Mouse (Mus musculus) MEL (cell line): ENCODE data around the gene Creg1. TPM values are rescaled to one million over a fixed set of nuclear protein-coding genes. Genes with fewer than 3 reads are reported as not detected.

Source experiments
- DNase-seq: peaks from one replicate; pipeline ENCODE4 v3.0.0; 2011; ENCODE audit warnings: low read depth, low spot score
- H3K27ac ChIP-seq: 2 replicates; pipeline ENCODE4 v1.5.1; 2012; ENCODE audit warnings: low read depth, mild to moderate bottlenecking, control low read depth, low read length, moderate library complexity; ENCODE audit not compliant: control insufficient read depth
- H3K27me3 ChIP-seq, 2 experiments: fragments of 150-350 bp in 1 of 2; sonication (generic) in 1 of 2; 2 replicates each; pipeline ENCODE4 v1.6.1; 2012; ENCODE audit warnings: low read length in 2 of 2, mild to moderate bottlenecking in 2 of 2, improper control_type of control experiment in 1 of 2, moderate library complexity in 1 of 2; ENCODE audit not compliant: insufficient read depth in 2 of 2, control insufficient read depth in 1 of 2
- H3K36me3 ChIP-seq, 2 experiments: 2 replicates each; pipeline ENCODE4 v1.6.1; 2012 to 2014; ENCODE audit warnings: low read length in 2 of 2, improper control_type of control experiment in 1 of 2, inconsistent platforms in 1 of 2, mild to moderate bottlenecking in 1 of 2; ENCODE audit not compliant: insufficient read depth in 2 of 2, control insufficient read depth in 1 of 2
- H3K4me1 ChIP-seq, 2 experiments: fragments of 150-350 bp in 1 of 2; sonication (generic) in 1 of 2; 2 replicates each; pipeline ENCODE4 v1.6.1; 2012; ENCODE audit warnings: low read length in 2 of 2, improper control_type of control experiment in 1 of 2, mild to moderate bottlenecking in 1 of 2; ENCODE audit not compliant: insufficient read depth in 2 of 2, control insufficient read depth in 1 of 2
- H3K4me3 ChIP-seq, 2 experiments: fragments of 150-350 bp in 1 of 2; sonication (generic) in 1 of 2; 2 replicates each; pipeline ENCODE4 v1.5.1; 2012; ENCODE audit warnings: low read depth in 2 of 2, low read length in 2 of 2, mild to moderate bottlenecking in 2 of 2, moderate library complexity in 2 of 2, control low read depth in 1 of 2, improper control_type of control experiment in 1 of 2; ENCODE audit not compliant: control insufficient read depth in 1 of 2, insufficient read depth in 1 of 2
- H3K79me2 ChIP-seq: 2 replicates; pipeline ENCODE4 v1.6.1; 2012; ENCODE audit warnings: mild to moderate bottlenecking, low read length, moderate library complexity; ENCODE audit not compliant: control insufficient read depth, poor library complexity, insufficient read depth
- H3K9ac ChIP-seq: 2 replicates; pipeline ENCODE4 v1.6.1; 2012; ENCODE audit warnings: low read depth, mild to moderate bottlenecking, control low read depth, low read length, moderate library complexity; ENCODE audit not compliant: control insufficient read depth, poor library complexity, severe bottlenecking
- H3K9me3 ChIP-seq: fragments of 150-350 bp; sonication (generic); replicated peaks from 2 replicates; pipeline ENCODE4 v1.6.1; 2012; ENCODE audit warnings: mild to moderate bottlenecking, low read length, improper control_type of control experiment, moderate library complexity; ENCODE audit not compliant: insufficient read depth
- BHLHE40 ChIP-seq: IDR thresholded peaks from 2 replicates; pipeline ENCODE4 v1.6.1; 2012; ENCODE audit warnings: low read depth, mild to moderate bottlenecking, inconsistent platforms, low read length, improper control_type of control experiment, borderline replicate concordance
- CHD1 ChIP-seq: IDR thresholded peaks from 2 replicates; pipeline ENCODE4 v1.6.1; 2012; ENCODE audit warnings: low read depth, mild to moderate bottlenecking, inconsistent platforms, low read length, improper control_type of control experiment
- CHD2 ChIP-seq: IDR thresholded peaks from 2 replicates; pipeline ENCODE4 v1.6.1; 2011; ENCODE audit warnings: low read length, improper control_type of control experiment
- CTCF ChIP-seq, 3 experiments: IDR thresholded peaks in 2 of 3; conservative IDR thresholded peaks in 1 of 3; 2 replicates each; pipeline ENCODE4 v1.5.1; 2011 to 2012; ENCODE audit warnings: low read length in 3 of 3, low read depth in 2 of 3, mild to moderate bottlenecking in 2 of 3, improper control_type of control experiment in 1 of 3, inconsistent platforms in 1 of 3, mixed read lengths in 1 of 3, moderate library complexity in 1 of 3; ENCODE audit not compliant: control insufficient read depth in 1 of 3, insufficient read depth in 1 of 3, poor library complexity in 1 of 3, severe bottlenecking in 1 of 3
- E2F4 ChIP-seq: IDR thresholded peaks from 2 replicates; pipeline ENCODE4 v1.6.1; 2011; ENCODE audit warnings: low read depth, low read length, improper control_type of control experiment, borderline replicate concordance
- EP300 ChIP-seq, 2 experiments: IDR thresholded peaks; 2 replicates each; pipeline ENCODE4 v1.6.1; 2011; ENCODE audit warnings: improper control_type of control experiment in 2 of 2, low read length in 2 of 2, low read depth in 1 of 2, mild to moderate bottlenecking in 1 of 2
- ETS1 ChIP-seq: IDR thresholded peaks from 2 replicates; pipeline ENCODE4 v1.6.1; 2012; ENCODE audit warnings: low read depth, mild to moderate bottlenecking, inconsistent platforms, low read length, improper control_type of control experiment, moderate library complexity
- GABPA ChIP-seq: IDR thresholded peaks from 2 replicates; pipeline ENCODE4 v1.6.1; 2012; ENCODE audit warnings: low read depth, mild to moderate bottlenecking, inconsistent platforms, low read length, improper control_type of control experiment, moderate library complexity
- GATA1 ChIP-seq: IDR thresholded peaks from 2 replicates; pipeline ENCODE4 v1.6.1; 2011; ENCODE audit warnings: low read depth, low read length, improper control_type of control experiment
- HCFC1 ChIP-seq: IDR thresholded peaks from 2 replicates; pipeline ENCODE4 v1.6.1; 2012; ENCODE audit warnings: low read depth, mild to moderate bottlenecking, inconsistent platforms, low read length, improper control_type of control experiment, moderate library complexity
- KAT2A ChIP-seq: conservative IDR thresholded peaks from 2 replicates; pipeline ENCODE4 v1.6.1; 2012; ENCODE audit warnings: low read depth, low read length, improper control_type of control experiment, inconsistent platforms
- MAFK ChIP-seq: IDR thresholded peaks from 2 replicates; pipeline ENCODE4 v1.6.1; 2011; ENCODE audit warnings: low read depth, mild to moderate bottlenecking, low read length, improper control_type of control experiment, borderline replicate concordance
- MAX ChIP-seq: IDR thresholded peaks from 2 replicates; pipeline ENCODE4 v1.6.1; 2011; ENCODE audit warnings: low read length, improper control_type of control experiment
- MAZ ChIP-seq: IDR thresholded peaks from 2 replicates; pipeline ENCODE4 v1.6.1; 2012; ENCODE audit warnings: low read depth, mild to moderate bottlenecking, inconsistent platforms, low read length, improper control_type of control experiment
- MEF2A ChIP-seq: IDR thresholded peaks from 2 replicates; pipeline ENCODE4 v1.6.1; 2014; ENCODE audit warnings: low read depth, mild to moderate bottlenecking, inconsistent platforms, low read length, improper control_type of control experiment; ENCODE audit not compliant: poor library complexity, insufficient replicate concordance, severe bottlenecking; ENCODE audit errors: extremely low read depth
- MXI1 ChIP-seq: IDR thresholded peaks from 2 replicates; pipeline ENCODE4 v1.6.1; 2011; ENCODE audit warnings: mild to moderate bottlenecking, low read depth, low read length, improper control_type of control experiment
- MYB ChIP-seq: IDR thresholded peaks from 2 replicates; pipeline ENCODE4 v1.6.1; 2011; ENCODE audit warnings: mild to moderate bottlenecking, low read depth, low read length, improper control_type of control experiment
- MYC ChIP-seq: IDR thresholded peaks from 2 replicates; pipeline ENCODE4 v1.6.1; 2011; ENCODE audit warnings: low read depth, mild to moderate bottlenecking, low read length, improper control_type of control experiment, moderate library complexity
- NELFE ChIP-seq: IDR thresholded peaks from 2 replicates; pipeline ENCODE4 v1.6.1; 2011; ENCODE audit warnings: low read depth, low read length, improper control_type of control experiment
- POLR2A ChIP-seq, 2 experiments: IDR thresholded peaks; 2 replicates each; pipeline ENCODE4 v1.6.1; 2011 to 2012; ENCODE audit warnings: low read length in 2 of 2, mild to moderate bottlenecking in 2 of 2, control low read depth in 1 of 2, improper control_type of control experiment in 1 of 2, low read depth in 1 of 2, moderate library complexity in 1 of 2; ENCODE audit not compliant: control insufficient read depth in 1 of 2, insufficient read depth in 1 of 2, poor library complexity in 1 of 2
- RAD21 ChIP-seq: IDR thresholded peaks from 2 replicates; pipeline ENCODE4 v1.6.1; 2011; ENCODE audit warnings: mild to moderate bottlenecking, low read depth, low read length, improper control_type of control experiment
- RCOR1 ChIP-seq: IDR thresholded peaks from 2 replicates; pipeline ENCODE4 v1.6.1; 2012; ENCODE audit warnings: low read depth, mild to moderate bottlenecking, inconsistent platforms, low read length, improper control_type of control experiment
- SIN3A ChIP-seq: IDR thresholded peaks from 2 replicates; pipeline ENCODE4 v1.6.1; 2012; ENCODE audit warnings: low read length, improper control_type of control experiment, inconsistent platforms
- SMC3 ChIP-seq: IDR thresholded peaks from 2 replicates; pipeline ENCODE4 v1.6.1; 2011; ENCODE audit warnings: low read depth, low read length, improper control_type of control experiment
- TAL1 ChIP-seq: IDR thresholded peaks from 2 replicates; pipeline ENCODE4 v1.6.1; 2012; ENCODE audit warnings: mild to moderate bottlenecking, inconsistent platforms, low read length, moderate library complexity, mixed read lengths
- TBP ChIP-seq: IDR thresholded peaks from 2 replicates; pipeline ENCODE4 v1.8.0; 2011; ENCODE audit warnings: low read depth, low read length, improper control_type of control experiment
- TCF12 ChIP-seq: IDR thresholded peaks from 2 replicates; pipeline ENCODE4 v1.6.1; 2014; ENCODE audit warnings: low read depth, mild to moderate bottlenecking, inconsistent platforms, low read length, improper control_type of control experiment, moderate library complexity
- USF1 ChIP-seq: IDR thresholded peaks from 2 replicates; pipeline ENCODE4 v1.6.1; 2014; ENCODE audit warnings: low read depth, mild to moderate bottlenecking, inconsistent platforms, low read length, improper control_type of control experiment, moderate library complexity
- USF2 ChIP-seq, 2 experiments: IDR thresholded peaks; 2 replicates each; pipeline ENCODE4 v1.6.1; 2011 to 2012; ENCODE audit warnings: improper control_type of control experiment in 2 of 2, low read length in 2 of 2, borderline replicate concordance in 1 of 2, inconsistent platforms in 1 of 2, low read depth in 1 of 2, mild to moderate bottlenecking in 1 of 2; ENCODE audit not compliant: insufficient read depth in 1 of 2
- ZC3H11A ChIP-seq: IDR thresholded peaks from 2 replicates; pipeline ENCODE4 v1.6.1; 2012; ENCODE audit warnings: low read depth, mild to moderate bottlenecking, inconsistent platforms, low read length, improper control_type of control experiment
- ZKSCAN1 ChIP-seq: IDR thresholded peaks from 2 replicates; pipeline ENCODE4 v1.6.1; 2012; ENCODE audit warnings: low read depth, mild to moderate bottlenecking, inconsistent platforms, low read length, improper control_type of control experiment, moderate library complexity
- ZMIZ1 ChIP-seq: IDR thresholded peaks from 2 replicates; pipeline ENCODE4 v1.6.1; 2012; ENCODE audit warnings: low read depth, mild to moderate bottlenecking, inconsistent platforms, low read length, improper control_type of control experiment, moderate library complexity
- ZNF384 ChIP-seq: IDR thresholded peaks from 2 replicates; pipeline ENCODE4 v1.6.1; 2012; ENCODE audit warnings: low read depth, mild to moderate bottlenecking, inconsistent platforms, low read length, improper control_type of control experiment
- polyA plus RNA-seq, 2 experiments: library from polyadenylated mRNA; stranded (reverse) in 1 of 2; unstranded in 1 of 2; fragments of >175 nt in 1 of 2; fragments of >200 nt in 1 of 2; gene quantifications; 2 replicates each; pipeline versions ENCODE4 v1.2.1 to v1.2.4; 2012; ENCODE audit warnings: low replicate concordance in 2 of 2, low read depth in 1 of 2; ENCODE audit not compliant: insufficient read length in 2 of 2, insufficient read depth in 1 of 2, missing spikeins in 1 of 2
- total RNA-seq: library from RNA; depleted of rRNA; stranded (reverse); fragments of 300-350 nt; gene quantifications from 2 replicates; pipeline ENCODE4 v1.2.3, GENCODE M21; 2012

Gene Creg1
- total and polyA plus RNA-seq, 3 experiments, result 83.6 to 184 TPM; not detected in 1

DNA sequence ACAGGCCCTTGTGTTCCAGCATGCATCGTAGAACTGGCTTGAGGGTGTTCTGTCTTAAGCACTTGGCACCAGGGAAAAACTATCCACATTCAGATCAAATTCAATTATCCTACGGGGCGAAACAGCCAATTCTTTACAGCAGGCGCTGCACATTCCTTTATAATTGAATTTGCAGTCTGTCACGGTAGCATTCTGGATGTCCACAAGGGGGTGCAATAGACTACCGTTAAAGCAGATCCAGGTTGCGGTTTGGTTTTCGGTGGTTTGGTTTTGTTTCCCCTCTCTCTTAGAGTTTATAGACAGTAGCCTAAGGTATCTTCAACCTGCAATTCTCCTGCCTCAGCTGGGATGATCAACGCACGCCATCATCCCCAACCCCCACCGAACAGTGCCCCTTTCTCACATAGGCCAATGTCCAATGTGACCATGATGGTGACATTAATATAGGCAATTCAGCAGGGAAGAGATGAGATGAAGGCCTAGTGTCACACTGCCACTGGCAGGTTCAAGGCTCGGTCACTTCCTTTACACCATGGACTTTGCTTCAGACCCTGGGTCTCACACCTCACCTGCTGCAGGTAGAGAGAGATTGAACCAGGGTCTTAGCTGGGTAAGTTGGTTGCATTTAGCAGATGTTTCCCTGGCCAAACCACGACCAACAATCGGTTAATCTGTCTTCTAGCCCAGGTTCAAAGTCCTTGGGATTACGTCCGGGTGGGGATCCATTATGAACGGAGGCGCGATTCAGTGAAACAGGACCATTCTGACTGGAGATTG, 12.2 kb downstream of the Creg1 start (continued):
- TF ChIP-seq TAL1, result no peak
- TF ChIP-seq MXI1, result no peak
- TF ChIP-seq, all 39 proteins: peak for 11

DNA sequence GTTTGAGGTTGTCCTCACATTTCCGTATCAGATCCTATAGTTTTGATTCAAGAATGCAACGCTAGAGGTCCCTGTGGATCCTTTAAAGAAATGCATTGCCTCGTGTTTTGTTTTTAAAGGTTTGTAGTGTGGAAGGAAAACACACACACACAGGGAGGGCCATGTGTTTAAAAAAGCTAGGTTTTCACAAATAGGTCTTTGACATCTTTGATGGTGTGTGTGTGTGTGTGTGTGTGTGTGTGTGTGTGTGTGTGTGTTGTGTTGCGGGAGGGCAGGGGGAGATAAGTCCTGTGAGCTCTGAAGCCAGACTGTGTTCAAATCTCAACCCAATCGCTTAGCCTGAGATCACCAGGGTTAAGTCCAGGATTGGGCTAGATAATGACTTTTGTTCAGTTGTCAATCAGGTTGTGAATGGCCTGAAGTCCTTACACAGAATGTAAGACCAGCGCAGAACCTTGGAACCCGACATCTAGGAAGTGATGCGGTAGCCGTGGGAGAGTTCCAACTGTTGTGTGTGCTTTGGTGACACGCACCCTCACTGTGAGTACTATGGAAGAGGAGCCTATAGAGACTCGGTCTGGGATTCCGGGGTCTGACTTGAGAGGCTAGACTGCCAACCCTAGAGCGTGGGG, 16.5 kb downstream of the Creg1 start:
- Histone ChIP-seq H3K79me2 (no peaks in the 10 kb centered on the region), H3K27ac (no peak overlapping the region), H3K4me3 (peak overlapping the region; percentile 57 to 76), H3K27me3 (no peaks in the 10 kb centered on the region), H3K9me3 (no peaks in the 10 kb centered on the region), H3K36me3 (no peaks in the 10 kb centered on the region), H3K9ac (peak overlapping the region; percentile 55), H3K4me1 (peaks cover 0 to 10% of the 10 kb centered on the region in 2 experiments; a peak in 1 of 4 replicates)
- peak; percentile 79 for DNase-seq
- TF ChIP-seq CTCF (IDR thresholded peaks at IDR 0.05 in 2 of 3, conservative IDR thresholded peaks at IDR 0.05 in 1 of 3; ENCODE audit: control insufficient read depth in 1 of 3, insufficient read depth in 1 of 3, low read depth in 2 of 3, low read length in 3 of 3, poor library complexity in 1 of 3, severe bottlenecking in 1 of 3) (peak; percentile 30 to 86 (median 31); a peak in 4 of 6 replicates), MYB (no peak), ETS1 (0 out of 2 replicates have a peak, but pooled peaks have one; percentile 12), HCFC1 (no peak), MAX (peak; percentile 88), USF2 (IDR thresholded peaks at IDR 0.05; ENCODE audit: borderline replicate concordance in 1 of 2, insufficient read depth in 1 of 2, low read depth in 1 of 2, low read length in 2 of 2) (no peak), ZC3H11A (peak; percentile 93), ZKSCAN1 (no peak), POLR2A (IDR thresholded peaks at IDR 0.05; ENCODE audit: control insufficient read depth in 1 of 2, insufficient read depth in 1 of 2, low read depth in 1 of 2, low read length in 2 of 2, poor library complexity in 1 of 2) (no peak), TBP (no peak), MAFK (no peak), ZNF384 (no peak), MXI1 (peak; percentile 96), KAT2A (no peak), NELFE (no peak), TAL1 (no peak), SMC3 (peak; percentile 85), EP300 (IDR thresholded peaks at IDR 0.05; ENCODE audit: low read depth in 1 of 2, low read length in 2 of 2) (no peak), CHD1 (no peak), TCF12 (no peak), CHD2 (no peak), ZMIZ1 (no peak), MYC (peak; percentile 94), GATA1 (peak; percentile 59; the same call in 1 of the 2 replicates), RAD21 (peak; percentile 92), E2F4 (no peak), SIN3A (peak; percentile 87; the same call in 1 of the 2 replicates), RCOR1 (no peak), GABPA (no peak), MEF2A (no peak), MAZ (no peak), USF1 (no peak), BHLHE40 (no peak)
